Mouse (Mus musculus) forebrain, postnatal 0 days (tissue): ENCODE measurements around the gene Znhit2. TPM values are rescaled to one million over a fixed set of nuclear protein-coding genes. Genes with fewer than 3 reads are reported as not detected.
A peak's percentile ranks its signal among the peaks of the same experiment; 100 is the strongest.

Experiments
- ATAC-seq: fragments of 200-750 bp; cut with Nextera tagmentation; 2 replicates; pipeline ENCODE4 v1.8.0; 2017; ENCODE audit warnings: mild to moderate bottlenecking, moderate library complexity
- DNase-seq: peaks from one replicate; pipeline ENCODE4 v3.0.0-alpha.2; 2015
- H3K27ac ChIP-seq: fragments of 300-500 bp; sonication (generic); 2 replicates; pipeline ENCODE4 v1.5.1; 2014; ENCODE audit warnings: low read depth, mild to moderate bottlenecking, antibody characterized with exemption, low read length, moderate library complexity, mixed read lengths
- H3K27me3 ChIP-seq: fragments of 300-500 bp; sonication (generic); 2 replicates; pipeline ENCODE4 v1.6.1; 2014; ENCODE audit warnings: mild to moderate bottlenecking, low read length, mixed read lengths; ENCODE audit not compliant: insufficient read depth
- H3K36me3 ChIP-seq: fragments of 300-500 bp; sonication (generic); 2 replicates; pipeline ENCODE4 v1.6.1; 2014; ENCODE audit warnings: mild to moderate bottlenecking, moderate library complexity; ENCODE audit not compliant: insufficient read depth
- H3K4me1 ChIP-seq: fragments of 300-500 bp; sonication (generic); 2 replicates; pipeline ENCODE4 v1.6.1; 2014; ENCODE audit warnings: antibody characterized with exemption; ENCODE audit not compliant: insufficient read depth
- H3K4me2 ChIP-seq: fragments of 300-500 bp; sonication (generic); 2 replicates; pipeline ENCODE4 v1.6.1; 2014; ENCODE audit warnings: low read depth, mild to moderate bottlenecking, moderate library complexity
- H3K4me3 ChIP-seq: fragments of 300-500 bp; sonication (generic); 2 replicates; pipeline ENCODE4 v1.5.1; 2014; ENCODE audit warnings: low read depth, low read length, mixed read lengths
- H3K9ac ChIP-seq: fragments of 300-500 bp; sonication (generic); 2 replicates; pipeline ENCODE4 v1.6.1; 2014; ENCODE audit warnings: mild to moderate bottlenecking
- H3K9me3 ChIP-seq: fragments of 300-500 bp; sonication (generic); 2 replicates; pipeline ENCODE4 v1.6.1; 2016; ENCODE audit warnings: low read length
- CTCF ChIP-seq: sonication (generic); IDR thresholded peaks from 2 replicates; pipeline ENCODE4 v1.5.1; 2016; ENCODE audit warnings: antibody characterized with exemption, control low read depth, low read depth
- WGBS: fragments of 180-500 bp; shearing (Covaris S2); extraction: QIAGEN DNeasy Blood & Tissue Kit; methylation state at CpG from one replicate; pipeline ENCODE4 v1.1.7; 2014; 5-methylcytosine and 5-hydroxymethylcytosine counted together
- polyA plus RNA-seq: library from polyadenylated mRNA; unstranded; fragments of >200 nt; fragmentation: Nextera tagmentation; extraction: Ambion mirVana; gene quantifications from 2 replicates; pipeline ENCODE4 v1.2.1, GENCODE M21; 2015
- total RNA-seq: library from RNA; depleted of rRNA; stranded (reverse); fragments of >200 nt; gene quantifications from 2 replicates; pipeline ENCODE4 v1.2.3, GENCODE M21; 2014

The Znhit2 gene
- total and polyA plus RNA-seq, 2 experiments from 2014 or later, result 46.1 to 50.8 TPM

- no peaks in the 10 kb centered on the region for H3K9me3 ChIP-seq
- H3K27me3 ChIP-seq, result no peaks in the 10 kb centered on the region
- no peak overlapping the region for H3K9ac ChIP-seq
- H3K36me3 ChIP-seq, result peaks cover 28% of the 10 kb centered on the region
- no peak for TF ChIP-seq CTCF
- peaks cover 8% of the 10 kb centered on the region; the same call in 1 of the 2 replicates for H3K4me1 ChIP-seq
- H3K4me2 ChIP-seq, result peak overlapping the region; percentile 90
- peak overlapping the region; percentile 81 for H3K4me3 ChIP-seq
- peak; percentile 48 for DNase-seq
- WGBS, result 1% methylated on average over 17 of the region's 17 CpGs
- no peak overlapping the region for H3K27ac ChIP-seq
- peak; percentile 52 for ATAC-seq
Observed at GRCm38 (mm10) chr19:6085417-6085879, 24.5 kb downstream of the Znhit2 start.

DNA sequence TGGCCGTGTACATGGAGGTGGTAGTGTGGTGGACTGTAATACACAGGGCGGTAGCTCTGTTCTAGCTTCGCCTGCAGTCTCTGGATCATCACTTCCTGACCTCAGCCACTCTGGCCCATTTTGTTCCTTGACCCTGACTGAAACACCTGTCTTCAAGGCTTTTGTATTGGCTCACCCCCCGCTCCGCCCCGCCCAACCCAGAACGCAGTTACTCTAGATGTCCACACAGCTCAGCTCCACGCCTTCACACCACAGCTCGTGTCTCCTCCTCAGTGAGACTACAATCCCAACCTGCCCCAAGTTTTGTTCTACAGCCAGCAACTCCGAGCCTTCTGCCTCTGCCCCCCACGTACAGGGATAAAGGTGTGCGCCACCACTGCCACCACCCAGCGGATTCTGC lies 27.8 kb downstream of the Znhit2 start:
- Histone ChIP-seq H3K36me3 (no peaks in the 10 kb centered on the region; the same call in 1 of the 2 replicates), H3K9ac (no peak overlapping the region), H3K4me3 (no peak overlapping the region), H3K9me3 (no peaks in the 10 kb centered on the region), H3K4me2 (no peak overlapping the region), H3K27ac (no peak overlapping the region), H3K27me3 (no peaks in the 10 kb centered on the region), H3K4me1 (peaks cover 5% of the 10 kb centered on the region; the same call in 1 of the 2 replicates)
- TF ChIP-seq CTCF, result no peak
- 93% methylated on average over 13 of the region's 13 CpGs for WGBS
- ATAC-seq, result no peak
- no peak for DNase-seq

DNA sequence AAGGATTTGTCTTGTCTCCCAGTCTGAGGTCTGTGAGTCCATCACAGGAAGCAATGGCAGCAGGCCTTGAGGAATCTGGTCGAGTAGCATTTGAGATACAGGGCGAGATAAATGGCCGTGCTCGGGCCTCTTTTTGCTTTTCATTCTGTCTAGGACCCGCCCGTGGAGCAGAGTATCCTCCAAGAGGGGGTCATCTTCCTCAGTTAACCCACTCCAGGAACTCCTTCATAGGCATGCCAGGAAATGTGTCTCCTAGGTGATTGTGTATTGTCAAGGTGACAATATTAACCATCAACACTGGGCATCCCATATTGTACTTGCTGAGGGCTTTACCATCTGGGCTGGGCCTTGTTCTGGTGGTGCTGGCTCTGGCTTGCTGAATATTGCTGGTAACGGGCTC lies 33.1 kb downstream of the Znhit2 start, which contains the start of gene AC131692.1:
TSS of gene AC131692.1 (plus strand) at position 301 of the 400 bp plus-strand sequence.
- no peak for TF ChIP-seq CTCF
- H3K27ac ChIP-seq, result no peak within 1 kb of the TSS

GRCm38 (mm10) chr19:6097847-6098246 lies 36.9 kb downstream of the Znhit2 start:
- Histone ChIP-seq H3K4me2 (no peak overlapping the region), H3K36me3 (no peaks in the 10 kb centered on the region), H3K27me3 (no peaks in the 10 kb centered on the region), H3K4me3 (no peak overlapping the region), H3K27ac (no peak overlapping the region), H3K9me3 (no peaks in the 10 kb centered on the region), H3K9ac (no peak overlapping the region), H3K4me1 (no peaks in the 10 kb centered on the region)
- ATAC-seq (no peak), DNase-seq (no peak)
- no peak for TF ChIP-seq CTCF
- WGBS, result 90% methylated on average over 3 of the region's 3 CpGs

More for the DNA sequence above, 33.1 kb downstream of the Znhit2 start, which contains the start of gene AC131692.1:
- H3K36me3 ChIP-seq, result no peaks in the 10 kb centered on the region; the same call in 1 of the 2 replicates
- no peaks in the 10 kb centered on the region for H3K4me1 ChIP-seq
- H3K4me2 ChIP-seq, result no peak within 1 kb of the TSS
- no peak within 1 kb of the TSS for H3K4me3 ChIP-seq
- H3K9ac ChIP-seq, result no peak within 1 kb of the TSS
- no peak for ATAC-seq
- H3K27me3 ChIP-seq, result no peaks in the 10 kb centered on the region
- no peaks in the 10 kb centered on the region for H3K9me3 ChIP-seq
- DNase-seq, result no peak
- 92% methylated on average over 7 of the region's 7 CpGs for WGBS

DNA sequence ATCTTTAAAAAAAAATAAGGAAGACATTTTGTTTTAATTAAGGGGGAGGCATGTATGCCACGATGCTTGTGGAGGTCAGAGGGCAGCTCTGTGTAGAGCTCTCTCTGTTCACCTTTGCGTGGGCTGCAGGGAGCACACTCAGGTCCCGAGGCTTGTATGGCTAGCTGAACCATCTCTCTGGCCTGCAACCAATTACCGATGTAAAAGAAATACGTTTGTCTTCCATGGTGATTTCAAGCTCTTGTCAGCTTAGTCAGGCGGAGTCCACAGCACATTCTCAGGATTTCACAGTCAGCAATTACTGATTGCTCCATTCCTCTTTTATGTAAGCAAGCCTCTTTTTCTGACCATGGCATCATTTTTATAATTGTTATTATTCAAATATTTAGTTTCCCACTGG lies 40.2 kb downstream of the Znhit2 start:
- H3K4me1 ChIP-seq, result no peaks in the 10 kb centered on the region
- no peaks in the 10 kb centered on the region for H3K36me3 ChIP-seq
- H3K4me3 ChIP-seq, result no peak overlapping the region
- no peaks in the 10 kb centered on the region for H3K27me3 ChIP-seq
- 71% methylated on average over 6 of the region's 6 CpGs for WGBS
- DNase-seq, result no peak
- no peak overlapping the region for H3K9ac ChIP-seq
- no peak for ATAC-seq
- no peaks in the 10 kb centered on the region for H3K9me3 ChIP-seq
- H3K4me2 ChIP-seq, result no peak overlapping the region
- TF ChIP-seq CTCF, result no peak
- no peak overlapping the region for H3K27ac ChIP-seq

GRCm38 (mm10) chr19:6102169-6102853 lies 41.3 kb downstream of the Znhit2 start:
- H3K36me3 ChIP-seq, result no peaks in the 10 kb centered on the region
- TF ChIP-seq CTCF, result no peak
- H3K9me3 ChIP-seq, result no peaks in the 10 kb centered on the region
- no peaks in the 10 kb centered on the region for H3K27me3 ChIP-seq
- no peaks in the 10 kb centered on the region for H3K4me1 ChIP-seq
- no peak overlapping the region for H3K4me3 ChIP-seq
- ATAC-seq (no peak), DNase-seq (no peak)
- no peak overlapping the region for H3K9ac ChIP-seq
- no peak overlapping the region for H3K27ac ChIP-seq
- 77% methylated on average over 6 of the region's 6 CpGs for WGBS
- H3K4me2 ChIP-seq, result no peak overlapping the region

GRCm38 (mm10) chr19:6104476-6104875 lies 43.5 kb downstream of the Znhit2 start:
- no peaks in the 10 kb centered on the region for H3K27me3 ChIP-seq
- no peak overlapping the region for H3K27ac ChIP-seq
- DNase-seq, result no peak
- H3K9ac ChIP-seq, result no peak overlapping the region
- WGBS, result 82% methylated on average over 4 of the region's 4 CpGs
- TF ChIP-seq CTCF, result no peak
- H3K4me2 ChIP-seq, result no peak overlapping the region
- H3K4me1 ChIP-seq, result no peaks in the 10 kb centered on the region
- H3K4me3 ChIP-seq, result no peak overlapping the region
- no peaks in the 10 kb centered on the region for H3K36me3 ChIP-seq
- no peak for ATAC-seq
- no peaks in the 10 kb centered on the region for H3K9me3 ChIP-seq
